Mouse (Mus musculus) heart, adult 2 months (tissue): Measurements from ENCODE around the gene Cep164. TPM values are rescaled to one million over a fixed set of nuclear protein-coding genes. Genes with fewer than 3 reads are reported as not detected.
A peak's percentile ranks its signal among the peaks of the same experiment; 100 is the strongest.

ENCODE experiments used
- DNase-seq, 2 experiments: peaks; one replicate each; pipeline ENCODE4 v3.0.0; 2021
- H3K27ac ChIP-seq: fragments of 200-600 bp; 2 replicates; pipeline ENCODE4 v1.8.1; 2022
- H3K27me3 ChIP-seq: fragments of 200-500 bp; 2 replicates; pipeline ENCODE4 v1.6.1; 2012; ENCODE audit warnings: mild to moderate bottlenecking, low read length, inconsistent platforms, mixed read lengths; ENCODE audit not compliant: control insufficient read depth, insufficient read depth
- H3K36me3 ChIP-seq: fragments of 200-500 bp; 2 replicates; pipeline ENCODE4 v1.6.1; 2012; ENCODE audit warnings: low read length, inconsistent platforms; ENCODE audit not compliant: control insufficient read depth, insufficient read depth
- H3K4me1 ChIP-seq: fragments of 200-500 bp; 2 replicates; pipeline ENCODE4 v1.6.1; 2011; ENCODE audit warnings: low read length; ENCODE audit not compliant: control insufficient read depth, insufficient read depth
- H3K4me3 ChIP-seq: fragments of 200-600 bp; 2 replicates; pipeline ENCODE4 v1.8.1; 2022
- H3K79me2 ChIP-seq: fragments of 200-500 bp; replicated peaks from 2 replicates; pipeline ENCODE4 v1.6.1; 2012; ENCODE audit warnings: mild to moderate bottlenecking, inconsistent platforms, low read length, moderate library complexity, mixed read lengths; ENCODE audit not compliant: control insufficient read depth, insufficient read depth
- H3K9ac ChIP-seq: fragments of 200-500 bp; 2 replicates; pipeline ENCODE4 v1.6.1; 2012; ENCODE audit warnings: low read depth, mild to moderate bottlenecking, control low read depth, inconsistent platforms, low read length, mixed read lengths
- CTCF ChIP-seq: fragments of 200-600 bp; IDR thresholded peaks from 2 replicates; pipeline ENCODE4 v1.8.1; 2022; ENCODE audit warnings: antibody characterized with exemption, mild to moderate bottlenecking, moderate library complexity
- EP300 ChIP-seq: fragments of 200-500 bp; IDR thresholded peaks from 2 replicates; pipeline ENCODE4 v1.6.1; 2011; ENCODE audit warnings: low read depth, low read length, control low read depth; ENCODE audit not compliant: insufficient read depth
- POLR2A ChIP-seq: fragments of 200-500 bp; IDR thresholded peaks from 2 replicates; pipeline ENCODE4 v1.6.1; 2011; ENCODE audit warnings: mild to moderate bottlenecking, low read depth, low read length, control low read depth; ENCODE audit not compliant: insufficient read depth
- WGBS: fragments of 180-500 bp; shearing (Covaris S2); methylation state at CpG from one replicate; pipeline ENCODE4 v1.1.7; 2018; 5-methylcytosine and 5-hydroxymethylcytosine counted together
- intact Hi-C: fragments of 180-260 bp; cut with DNase I; formaldehyde crosslinking; loops from one replicate; pipeline ENCODE4 v1.15.1; 2025
- polyA plus RNA-seq: library from polyadenylated mRNA; depleted of rRNA; stranded (reverse); fragments of >200 nt; gene quantifications from 2 replicates; pipeline ENCODE4 v1.2.3, GENCODE M21; 2012
- total RNA-seq, 2 experiments: library from RNA; stranded (reverse); gene quantifications; 2 replicates each; pipeline ENCODE4 v1.2.3; 2021

Gene Cep164
- total and polyA plus RNA-seq, 3 experiments, result 6.0 to 6.2 (median 6.0) TPM

DNA sequence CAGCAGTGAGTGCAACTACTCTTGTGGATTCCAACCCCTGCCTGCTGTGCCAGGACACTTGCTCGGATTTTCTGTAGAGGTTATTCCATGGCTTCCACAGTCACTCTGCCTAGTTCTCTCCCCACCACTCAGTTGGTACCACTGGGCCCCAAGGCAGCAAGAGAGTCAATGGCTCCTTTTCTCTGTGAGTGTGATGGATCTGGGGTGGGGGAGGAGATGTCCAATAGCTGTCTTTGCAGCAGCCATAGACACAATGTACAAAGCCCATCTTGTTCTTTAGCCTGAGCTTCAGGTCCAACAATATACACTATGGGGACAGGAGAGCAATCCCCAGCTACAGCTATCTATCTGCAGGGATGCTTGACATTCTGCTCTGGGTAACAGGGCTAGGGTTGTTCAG lies 25.6 kb upstream of the Cep164 start:
- peaks cover 16% of the 10 kb centered on the region for H3K4me1 ChIP-seq
- no peaks in the 10 kb centered on the region for H3K36me3 ChIP-seq
- no peak for DNase-seq
- H3K27ac ChIP-seq, result no peak overlapping the region
- H3K4me3 ChIP-seq, result no peak overlapping the region
- no peak overlapping the region for H3K9ac ChIP-seq
- 86% methylated on average over 1 of the region's 1 CpGs for WGBS
- intact Hi-C loops, result no loop called here
- H3K79me2 ChIP-seq, result no peaks in the 10 kb centered on the region
- H3K27me3 ChIP-seq, result no peaks in the 10 kb centered on the region
- no peak for TF ChIP-seq CTCF
- no peak for TF ChIP-seq POLR2A

DNA sequence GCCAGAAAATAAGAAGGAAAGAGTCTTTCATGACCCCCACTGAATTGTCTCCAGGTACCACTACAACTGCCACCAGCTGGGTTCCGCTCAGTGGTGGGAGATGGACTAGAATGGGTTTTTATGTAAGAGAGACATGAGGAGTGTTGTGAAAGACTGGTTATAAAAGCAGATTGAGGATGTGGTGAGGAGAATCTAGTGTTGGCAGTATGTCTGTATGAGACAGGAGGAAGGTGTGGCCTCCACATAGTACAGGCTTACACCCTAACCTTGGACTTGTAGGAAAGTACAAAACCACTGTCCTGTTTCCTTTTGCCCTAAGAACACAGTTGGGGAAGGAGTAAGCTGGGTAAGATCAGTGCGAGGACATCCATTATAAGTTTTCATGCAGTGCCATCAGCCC lies 25.2 kb upstream of the Cep164 start:
- no peaks in the 10 kb centered on the region for H3K36me3 ChIP-seq
- no peak overlapping the region for H3K4me3 ChIP-seq

DNA sequence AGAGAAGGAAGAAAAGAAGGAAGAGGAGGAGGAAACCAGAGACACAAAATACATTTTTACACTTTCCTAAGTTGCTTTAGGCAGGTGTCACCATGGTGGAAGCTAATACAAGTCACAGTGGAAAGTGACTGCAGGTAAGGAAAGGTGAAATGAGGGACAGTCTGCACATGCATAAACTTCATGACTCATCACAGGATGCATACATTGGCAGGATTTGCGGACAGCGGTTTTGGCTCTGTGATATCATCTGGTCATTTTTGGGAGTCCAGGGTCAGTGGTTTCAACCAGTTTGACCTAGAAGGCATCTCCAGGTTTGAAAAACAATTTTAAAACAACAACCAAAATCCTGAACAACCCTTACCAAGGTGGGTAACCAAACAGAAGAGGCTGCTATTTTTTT lies 23.3 kb upstream of the Cep164 start:
- intact Hi-C loops, result no loop called here
- Histone ChIP-seq H3K9ac (no peak overlapping the region), H3K36me3 (no peaks in the 10 kb centered on the region), H3K79me2 (no peaks in the 10 kb centered on the region), H3K4me1 (peaks cover 20% of the 10 kb centered on the region), H3K27me3 (no peaks in the 10 kb centered on the region), H3K27ac (no peak overlapping the region), H3K4me3 (no peak overlapping the region)
- WGBS, result 97% methylated on average over 2 of the region's 2 CpGs
- no peak for DNase-seq
- TF ChIP-seq CTCF, result no peak
- TF ChIP-seq EP300, result no peak
- TF ChIP-seq POLR2A, result no peak

More for the DNA sequence above, 25.2 kb upstream of the Cep164 start:
- H3K27me3 ChIP-seq, result no peaks in the 10 kb centered on the region
- H3K9ac ChIP-seq, result no peak overlapping the region
- H3K79me2 ChIP-seq, result no peaks in the 10 kb centered on the region
- peaks cover 17% of the 10 kb centered on the region for H3K4me1 ChIP-seq
- no peak overlapping the region for H3K27ac ChIP-seq
- 97% methylated on average over 2 of the region's 2 CpGs for WGBS
- TF ChIP-seq POLR2A (no peak), EP300 (no peak), CTCF (no peak)
- intact Hi-C loops, result no loop called here
- DNase-seq, result no peak

DNA sequence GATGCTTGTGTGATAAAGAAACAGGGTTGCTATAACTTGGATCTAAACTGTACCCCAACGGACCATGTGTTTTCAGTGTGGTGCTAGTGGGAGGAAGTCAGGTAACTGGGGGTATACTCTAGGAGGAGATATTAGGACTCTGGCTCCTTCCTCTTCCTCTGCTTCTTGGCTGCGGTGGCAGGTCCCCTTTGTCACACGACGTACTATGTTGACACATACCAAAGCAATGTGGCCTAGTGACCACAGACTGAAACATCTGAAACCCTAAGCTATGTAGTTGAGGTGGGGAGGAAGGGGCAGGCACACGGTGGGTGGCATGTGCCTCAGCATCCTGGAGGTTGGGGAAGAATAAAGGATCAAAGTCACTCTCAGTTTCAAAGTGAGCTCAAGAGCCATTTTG lies 22.8 kb upstream of the Cep164 start:
- intact Hi-C loops, result no loop called here
- TF ChIP-seq CTCF (no peak), EP300 (no peak), POLR2A (no peak)
- no peak for DNase-seq
- peaks cover 20% of the 10 kb centered on the region for H3K4me1 ChIP-seq
- H3K79me2 ChIP-seq, result no peaks in the 10 kb centered on the region
- 23% methylated on average over 5 of the region's 5 CpGs for whole genome bisulfite sequencing
- no peak overlapping the region for H3K27ac ChIP-seq
- H3K9ac ChIP-seq, result no peak overlapping the region
- no peaks in the 10 kb centered on the region for H3K36me3 ChIP-seq
- H3K4me3 ChIP-seq, result no peak overlapping the region
- H3K27me3 ChIP-seq, result no peaks in the 10 kb centered on the region

DNA sequence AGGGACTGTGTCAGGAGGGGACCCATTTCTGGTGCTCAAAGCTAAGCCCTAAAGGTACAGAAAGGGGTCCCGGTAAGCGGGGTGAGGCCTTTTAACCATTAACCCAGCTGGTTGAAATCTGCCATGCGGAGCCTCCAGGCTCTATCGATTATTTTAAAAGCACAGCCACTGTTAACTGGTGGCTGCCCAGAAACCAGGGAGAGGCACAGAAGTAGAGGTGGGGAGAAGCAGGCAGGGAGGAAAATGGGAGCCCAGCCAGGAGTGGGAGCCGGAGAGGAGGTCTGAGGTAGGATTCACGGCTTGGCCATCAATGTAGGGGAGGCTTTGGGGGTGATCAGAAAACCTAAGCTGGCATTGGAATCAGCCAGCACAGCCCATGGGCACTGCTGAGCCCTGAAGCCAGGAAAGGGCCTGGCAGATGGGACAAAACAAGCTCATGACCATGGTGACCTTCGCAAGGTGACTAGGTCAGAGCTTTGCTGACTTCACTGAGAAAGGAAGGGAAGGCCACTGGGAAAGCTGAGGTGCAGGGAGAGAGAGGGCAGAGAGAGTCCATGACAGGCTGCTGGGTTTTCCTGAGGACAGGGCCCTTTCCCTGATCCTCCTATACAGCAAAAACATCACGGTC lies 22.2 kb upstream of the Cep164 start:
- H3K27me3 ChIP-seq, result no peaks in the 10 kb centered on the region
- WGBS, result 55% methylated on average over 8 of the region's 8 CpGs
- TF ChIP-seq POLR2A (no peak), EP300 (no peak), CTCF (no peak)
- peak; percentile 17 to 32 for DNase-seq
- H3K4me1 ChIP-seq, result peaks cover 20% of the 10 kb centered on the region
- H3K4me3 ChIP-seq, result no peak overlapping the region
- H3K9ac ChIP-seq, result peak overlapping the region; percentile 22
- no peaks in the 10 kb centered on the region for H3K79me2 ChIP-seq
- H3K27ac ChIP-seq, result peak overlapping the region; percentile 67
- intact Hi-C loops, result no loop called here
- no peaks in the 10 kb centered on the region for H3K36me3 ChIP-seq

DNA sequence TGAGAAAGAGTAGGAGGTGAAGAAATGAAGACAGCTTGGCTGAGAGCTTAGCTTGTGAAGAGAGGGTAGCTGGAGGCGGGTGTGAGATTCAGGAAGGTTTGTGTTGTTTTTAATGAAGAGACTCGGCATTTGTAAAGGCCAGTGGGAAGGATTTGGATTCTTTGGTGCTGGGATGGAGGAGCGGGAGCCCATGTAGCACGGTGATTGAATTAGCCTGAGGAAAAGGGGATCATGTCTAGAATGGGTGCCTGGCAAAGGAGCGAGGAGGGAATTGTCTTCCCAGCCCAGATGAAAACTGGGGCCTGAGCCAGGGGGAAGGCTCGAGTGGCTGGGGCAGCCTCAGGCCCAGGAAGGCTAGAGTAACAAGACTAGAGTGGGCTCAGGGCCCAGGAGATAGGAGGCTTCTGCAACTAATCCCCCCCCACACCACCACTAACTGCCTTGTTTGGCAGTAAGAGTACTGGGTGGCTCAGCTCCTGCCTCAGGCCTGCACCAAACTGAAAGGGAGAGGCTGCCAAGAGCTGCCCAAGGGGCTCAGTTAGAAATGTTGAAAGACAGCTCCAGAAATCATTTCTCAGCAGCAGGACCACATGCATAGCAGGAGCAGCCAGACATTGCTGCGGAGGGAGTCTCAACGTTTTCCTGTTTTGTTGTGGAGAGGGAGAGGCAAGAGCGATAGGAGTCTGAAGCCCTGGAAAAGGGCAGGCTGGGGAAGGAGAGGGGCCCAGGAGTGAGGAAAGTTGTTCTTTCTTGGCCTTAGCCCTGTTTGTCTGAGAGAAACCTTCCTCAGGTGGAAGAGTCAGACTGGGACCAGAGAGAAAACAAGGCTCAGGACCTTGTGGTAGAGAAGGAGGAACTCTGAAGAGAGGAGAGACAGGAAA lies 21.3 kb upstream of the Cep164 start:
- Histone ChIP-seq H3K9ac (peak overlapping the region; percentile 22), H3K27me3 (no peaks in the 10 kb centered on the region), H3K4me1 (peaks cover 20% of the 10 kb centered on the region), H3K27ac (peak overlapping the region; percentile 67), H3K4me3 (no peak overlapping the region), H3K79me2 (no peaks in the 10 kb centered on the region), H3K36me3 (no peaks in the 10 kb centered on the region)
- DNase-seq, result peak; percentile 68 to 80
- intact Hi-C loops, result no loop called here
- WGBS, result 30% methylated on average over 9 of the region's 9 CpGs
- TF ChIP-seq CTCF, result no peak
- no peak for TF ChIP-seq POLR2A
- no peak for TF ChIP-seq EP300
